Mouse (Mus musculus): ENCODE measurements around the gene Arhgap8.

DNA sequence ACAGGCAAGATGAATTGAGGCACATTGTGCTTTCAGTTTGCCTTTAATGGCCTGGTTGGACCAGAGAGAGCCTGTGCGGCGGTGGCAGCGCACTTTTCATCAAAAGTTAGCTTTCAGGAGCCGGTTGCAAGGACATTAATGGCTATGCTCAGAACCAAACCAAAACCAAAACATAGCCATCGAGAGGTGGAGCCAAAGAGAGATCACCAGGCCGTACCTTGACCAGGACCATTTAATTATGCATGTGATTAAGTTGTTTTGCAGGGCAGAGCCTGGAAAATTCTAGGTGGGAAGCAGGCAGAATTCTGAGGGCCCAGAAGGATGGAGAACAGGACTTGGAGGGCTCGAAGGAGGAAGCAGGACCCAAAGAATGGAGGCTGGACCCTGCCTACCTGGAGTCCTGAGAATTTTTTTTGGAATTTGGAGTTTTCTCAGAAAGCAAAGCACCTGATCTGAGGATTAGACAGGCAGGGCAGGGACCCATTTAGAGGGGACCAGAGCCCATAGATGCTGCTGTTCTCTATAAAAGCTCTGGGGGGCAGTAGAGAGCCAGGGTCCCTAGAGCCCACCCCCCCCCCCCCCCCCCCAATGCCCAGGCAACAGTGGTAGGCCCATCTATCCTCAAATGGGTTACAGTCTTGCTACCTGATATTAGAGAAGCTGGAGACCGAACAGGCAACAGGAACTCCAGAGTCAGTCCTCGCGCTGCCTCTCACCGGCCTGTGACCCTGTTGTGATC is 45.4 kb upstream of the Arhgap8 start:
- TF ChIP-seq POLR2A (IDR thresholded peaks at IDR 0.05; ENCODE audit: low read depth, low read length) (no peak), CTCF (conservative IDR thresholded peaks at IDR 0.05; ENCODE audit: insufficient read depth, insufficient read length, low read depth, low read length) (0 out of 2 replicates have a peak, but pooled peaks have one; percentile 25)

Measured in kidney, adult 2 months (tissue).